Mouse (Mus musculus) liver, embryonic 14.5 days (tissue): ENCODE data around the gene Gm4767.
"Not testable (repeated sequence)": the region's sequence is repeated elsewhere in the genome, so short reads cannot be mapped to it uniquely, and the experiment has no call there.

ENCODE experiments used
- CTCF ChIP-seq: IDR thresholded peaks from 2 replicates; pipeline ENCODE4 v1.5.1; 2016; ENCODE audit warnings: antibody characterized with exemption, low read depth, control low read depth
- EP300 ChIP-seq: IDR thresholded peaks from 2 replicates; pipeline ENCODE4 v1.6.1; 2016; ENCODE audit warnings: antibody characterized with exemption, low read depth

DNA sequence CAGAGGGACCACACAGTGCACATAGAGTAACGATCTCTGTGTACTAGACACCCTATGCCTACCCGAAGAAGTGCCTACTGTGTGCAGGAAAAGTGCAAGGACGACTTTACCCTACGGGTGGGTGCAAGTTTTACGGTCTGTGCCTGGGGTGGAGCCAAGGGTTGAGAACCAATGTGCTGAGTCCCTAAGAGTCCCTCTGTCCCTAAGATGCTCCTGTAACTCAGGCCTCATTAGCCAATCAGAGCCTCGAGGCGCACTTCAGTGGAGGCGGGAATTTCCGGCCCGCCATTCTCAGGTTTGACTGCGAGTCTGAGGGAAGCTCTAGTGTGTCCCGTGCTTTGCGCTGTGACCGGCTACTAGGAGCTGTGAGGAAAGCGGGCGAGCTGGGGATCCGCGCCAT is 34.2 kb downstream of the Gm4767 start:
- TF ChIP-seq CTCF, EP300: not testable (repeated sequence)
